Mouse (Mus musculus) stomach, postnatal 0 days (tissue): ENCODE results near the gene Shcbp1l.
A peak's percentile ranks its signal among the peaks of the same experiment; 100 is the strongest.

ENCODE experiments used
- CTCF ChIP-seq: IDR thresholded peaks from 2 replicates; pipeline ENCODE4 v1.5.1; 2016; ENCODE audit warnings: antibody characterized with exemption, low read depth, mild to moderate bottlenecking, moderate library complexity
- EP300 ChIP-seq: optimal IDR thresholded peaks from 2 replicates; pipeline ENCODE3; 2016; ENCODE audit warnings: antibody characterized with exemption

GRCm38 (mm10) chr1:153386271-153387069, 38.5 kb upstream of the Shcbp1l start:
- TF ChIP-seq CTCF (peak; percentile 99), EP300 (no peak)
